Mouse (Mus musculus) hindbrain, embryonic 13.5 days (tissue): Measurements from ENCODE around the gene Gm11009. TPM values are rescaled to one million over a fixed set of nuclear protein-coding genes. Genes with fewer than 3 reads are reported as not detected.
"Not testable (repeated sequence)": the region's sequence is repeated elsewhere in the genome, so short reads cannot be mapped to it uniquely, and the experiment has no call there.

Experiments used
- ATAC-seq: fragments of 200-750 bp; cut with Nextera tagmentation; 2 replicates; pipeline ENCODE4 v1.8.0; 2017; ENCODE audit warnings: moderate TSS enrichment; ENCODE audit not compliant: low FRiP score
- H3K27ac ChIP-seq: fragments of 300-500 bp; sonication (generic); 2 replicates; pipeline ENCODE4 v1.5.1; 2015; ENCODE audit warnings: inconsistent platforms, mild to moderate bottlenecking, moderate library complexity
- H3K27me3 ChIP-seq: fragments of 300-500 bp; sonication (generic); 2 replicates; pipeline ENCODE4 v1.6.1; 2015; ENCODE audit warnings: mild to moderate bottlenecking, inconsistent platforms
- H3K36me3 ChIP-seq: fragments of 300-500 bp; sonication (generic); 2 replicates; pipeline ENCODE4 v1.6.1; 2015; ENCODE audit warnings: mild to moderate bottlenecking, inconsistent platforms
- H3K4me1 ChIP-seq: fragments of 300-500 bp; sonication (generic); replicated peaks from 2 replicates; pipeline ENCODE4 v1.6.1; 2015; ENCODE audit warnings: inconsistent platforms
- H3K4me2 ChIP-seq: fragments of 300-500 bp; sonication (generic); 2 replicates; pipeline ENCODE4 v1.6.1; 2015; ENCODE audit warnings: inconsistent platforms, mild to moderate bottlenecking, moderate library complexity
- H3K4me3 ChIP-seq: fragments of 300-500 bp; sonication (generic); 2 replicates; pipeline ENCODE4 v1.5.1; 2015; ENCODE audit warnings: mild to moderate bottlenecking, inconsistent platforms
- H3K9ac ChIP-seq: fragments of 300-500 bp; sonication (generic); 2 replicates; pipeline ENCODE4 v1.6.1; 2015; ENCODE audit warnings: mild to moderate bottlenecking, inconsistent platforms
- H3K9me3 ChIP-seq: fragments of 300-500 bp; sonication (generic); 2 replicates; pipeline ENCODE4 v1.6.1; 2016; ENCODE audit warnings: inconsistent platforms
- WGBS: fragments of 180-500 bp; shearing (Covaris S2); methylation state at CpG from one replicate; pipeline ENCODE4 v1.1.7; 2015; 5-methylcytosine and 5-hydroxymethylcytosine counted together
- polyA plus RNA-seq: library from polyadenylated mRNA; unstranded; fragments of >200 nt; fragmentation: Nextera tagmentation; extraction: Ambion mirVana; gene quantifications from 2 replicates; pipeline ENCODE4 v1.2.1, GENCODE M21; 2015

Gene Gm11009
- not detected in 2 replicates for polyA plus RNA-seq

DNA sequence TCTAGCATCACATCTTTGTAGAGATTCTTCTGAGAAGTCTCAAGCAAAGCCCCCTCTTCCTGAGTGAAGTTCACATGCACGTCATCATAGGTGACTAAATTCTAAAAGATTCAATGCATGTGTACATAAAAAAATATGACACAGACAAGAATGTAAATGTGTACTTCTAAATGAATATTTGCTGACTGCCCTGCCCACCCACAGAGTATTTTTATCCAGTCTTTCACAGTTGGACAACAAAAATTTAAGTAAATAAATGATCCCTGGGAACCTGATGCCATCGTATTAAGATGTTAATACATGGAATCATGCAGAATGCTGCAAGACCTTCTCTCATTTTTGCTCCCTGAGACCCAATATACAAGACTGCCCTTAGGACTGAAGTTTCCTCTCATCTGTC lies at the start of gene Gm11009:
TSS of gene Gm11009 (minus strand) at position 101 of the 400 bp plus-strand sequence.
- H3K4me3 ChIP-seq, ATAC-seq, H3K4me1 ChIP-seq, H3K9ac ChIP-seq, H3K27ac ChIP-seq, H3K4me2 ChIP-seq, H3K36me3 ChIP-seq, H3K27me3 ChIP-seq, H3K9me3 ChIP-seq: not testable (repeated sequence)
- WGBS: no CpG with 5 or more reads among the region's 2 CpGs

Other genes with a start within 250 kb of the Gm11009 start
- gene Gm2004, start 169.7 kb downstream of the Gm11009 start, polyA plus RNA-seq: 0.70 and 0.96 TPM in 2 replicates
- gene 2210418O10Rik, start 92.9 kb downstream of the Gm11009 start, polyA plus RNA-seq: 4.7 and 5.4 TPM in 2 replicates
- gene Gm14435, start 104.1 kb upstream of the Gm11009 start, polyA plus RNA-seq: 7.4 and 8.7 TPM in 2 replicates
- gene Gm14434, start 167.3 kb upstream of the Gm11009 start, polyA plus RNA-seq: 16.7 and 18.0 TPM in 2 replicates
- gene Zfp967, start 201.6 kb upstream of the Gm11009 start, polyA plus RNA-seq: not detected in 2 replicates